Mouse (Mus musculus) MEL (cell line): ENCODE measurements around the gene Proser3.

Source experiments
- CTCF ChIP-seq, 3 experiments: IDR thresholded peaks in 2 of 3; conservative IDR thresholded peaks in 1 of 3; 2 replicates each; pipeline ENCODE4 v1.5.1; 2011 to 2012; ENCODE audit warnings: low read length in 3 of 3, low read depth in 2 of 3, mild to moderate bottlenecking in 2 of 3, improper control_type of control experiment in 1 of 3, inconsistent platforms in 1 of 3, mixed read lengths in 1 of 3, moderate library complexity in 1 of 3; ENCODE audit not compliant: control insufficient read depth in 1 of 3, insufficient read depth in 1 of 3, poor library complexity in 1 of 3, severe bottlenecking in 1 of 3
- KAT2A ChIP-seq: conservative IDR thresholded peaks from 2 replicates; pipeline ENCODE4 v1.6.1; 2012; ENCODE audit warnings: low read depth, low read length, improper control_type of control experiment, inconsistent platforms
- POLR2A ChIP-seq, 2 experiments: IDR thresholded peaks; 2 replicates each; pipeline ENCODE4 v1.6.1; 2011 to 2012; ENCODE audit warnings: low read length in 2 of 2, mild to moderate bottlenecking in 2 of 2, control low read depth in 1 of 2, improper control_type of control experiment in 1 of 2, low read depth in 1 of 2, moderate library complexity in 1 of 2; ENCODE audit not compliant: control insufficient read depth in 1 of 2, insufficient read depth in 1 of 2, poor library complexity in 1 of 2
- POLR2AphosphoS2 ChIP-seq: IDR thresholded peaks from 2 replicates; pipeline ENCODE4 v1.6.1; 2011; ENCODE audit warnings: low read length, improper control_type of control experiment

DNA sequence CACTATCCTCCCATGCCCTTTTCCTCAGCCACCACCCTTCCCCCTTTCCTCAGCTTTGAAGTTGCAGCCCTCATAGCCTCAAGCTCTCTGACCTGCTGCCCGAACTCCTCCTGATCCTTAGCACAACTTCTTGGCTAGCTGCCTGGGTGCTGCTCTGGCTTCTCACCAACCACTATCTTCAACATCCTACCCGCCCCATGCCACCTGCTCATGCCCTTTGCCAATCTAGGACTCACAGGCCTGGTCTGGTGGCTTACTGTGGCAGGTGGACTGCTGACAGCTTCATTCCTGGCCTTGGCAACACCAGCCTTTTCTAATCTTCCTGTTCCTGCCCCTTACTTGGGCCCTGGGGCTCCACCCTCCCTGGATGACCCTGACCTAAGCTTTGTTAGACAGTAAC is 20.9 kb upstream of the Proser3 start:
- TF ChIP-seq POLR2A (IDR thresholded peaks at IDR 0.05; ENCODE audit: control insufficient read depth in 1 of 2, insufficient read depth in 1 of 2, low read depth in 1 of 2, low read length in 2 of 2, poor library complexity in 1 of 2) (no peak), CTCF (IDR thresholded peaks at IDR 0.05 in 2 of 3, conservative IDR thresholded peaks at IDR 0.05 in 1 of 3; ENCODE audit: control insufficient read depth in 1 of 3, insufficient read depth in 1 of 3, low read depth in 2 of 3, low read length in 3 of 3, poor library complexity in 1 of 3, severe bottlenecking in 1 of 3) (no peak), KAT2A (no peak), POLR2AphosphoS2 (no peak)
